Mouse (Mus musculus) heart, embryonic 14.5 days (tissue): ENCODE measurements around the gene Ttc9b. TPM values are rescaled to one million over a fixed set of nuclear protein-coding genes. Genes with fewer than 3 reads are reported as not detected.

Source experiments
- ATAC-seq: fragments of 200-750 bp; cut with Nextera tagmentation; 2 replicates; pipeline ENCODE4 v1.8.0; 2017; ENCODE audit warnings: low read depth, moderate TSS enrichment; ENCODE audit not compliant: insufficient number of reproducible peaks, insufficient read depth, low FRiP score
- H3K27ac ChIP-seq, 2 experiments: fragments of 200-500 bp in 1 of 2; fragments of 300-500 bp in 1 of 2; sonication (generic) in 1 of 2; replicated peaks in 1 of 2; 2 replicates each; pipeline ENCODE4 v1.5.1; 2012 to 2014; ENCODE audit warnings: low read depth in 2 of 2, low read length in 2 of 2, control low read depth in 1 of 2, mild to moderate bottlenecking in 1 of 2, mixed read lengths in 1 of 2; ENCODE audit not compliant: control insufficient read depth in 1 of 2, insufficient read depth in 1 of 2
- H3K27me3 ChIP-seq: fragments of 300-500 bp; sonication (generic); 2 replicates; pipeline ENCODE4 v1.6.1; 2014; ENCODE audit warnings: mild to moderate bottlenecking, low read length, control low read depth; ENCODE audit not compliant: control insufficient read depth, insufficient read depth
- H3K36me3 ChIP-seq: fragments of 300-500 bp; sonication (generic); 2 replicates; pipeline ENCODE4 v1.6.1; 2014; ENCODE audit warnings: mild to moderate bottlenecking, control low read depth, low read length, mixed read lengths; ENCODE audit not compliant: control insufficient read depth, insufficient read depth
- H3K4me1 ChIP-seq, 2 experiments: fragments of 200-500 bp in 1 of 2; fragments of 300-500 bp in 1 of 2; sonication (generic) in 1 of 2; 2 replicates each; pipeline ENCODE4 v1.6.1; 2012 to 2014; ENCODE audit warnings: low read length in 2 of 2, control low read depth in 1 of 2, mixed read lengths in 1 of 2; ENCODE audit not compliant: control insufficient read depth in 2 of 2, insufficient read depth in 2 of 2
- H3K4me2 ChIP-seq: fragments of 300-500 bp; sonication (generic); 2 replicates; pipeline ENCODE4 v1.6.1; 2014; ENCODE audit warnings: mild to moderate bottlenecking, low read length
- H3K4me3 ChIP-seq, 2 experiments: fragments of 200-500 bp in 1 of 2; fragments of 300-500 bp in 1 of 2; sonication (generic) in 1 of 2; 2 replicates each; pipeline ENCODE4 v1.5.1; 2012 to 2014; ENCODE audit warnings: low read length in 2 of 2, mild to moderate bottlenecking in 2 of 2, control low read depth in 1 of 2, low read depth in 1 of 2, moderate library complexity in 1 of 2; ENCODE audit not compliant: control insufficient read depth in 1 of 2, insufficient read depth in 1 of 2
- H3K9ac ChIP-seq: fragments of 300-500 bp; sonication (generic); 2 replicates; pipeline ENCODE4 v1.6.1; 2014; ENCODE audit warnings: mild to moderate bottlenecking, low read length
- H3K9me3 ChIP-seq: fragments of 300-500 bp; sonication (generic); 2 replicates; pipeline ENCODE4 v1.6.1; 2016; ENCODE audit warnings: low read length, control low read depth; ENCODE audit not compliant: control insufficient read depth
- WGBS: fragments of 180-500 bp; shearing (Covaris S2); extraction: QIAGEN DNeasy Blood & Tissue Kit; methylation state at CpG from one replicate; pipeline ENCODE4 v1.1.7; 2014; 5-methylcytosine and 5-hydroxymethylcytosine counted together
- polyA plus RNA-seq: library from polyadenylated mRNA; unstranded; fragments of >200 nt; fragmentation: Nextera tagmentation; extraction: Ambion mirVana; gene quantifications from 2 replicates; pipeline ENCODE4 v1.2.1, GENCODE M21; 2014

The Ttc9b gene
- polyA plus RNA-seq, 1 experiment from 2014 or later, result 0.32 TPM

DNA sequence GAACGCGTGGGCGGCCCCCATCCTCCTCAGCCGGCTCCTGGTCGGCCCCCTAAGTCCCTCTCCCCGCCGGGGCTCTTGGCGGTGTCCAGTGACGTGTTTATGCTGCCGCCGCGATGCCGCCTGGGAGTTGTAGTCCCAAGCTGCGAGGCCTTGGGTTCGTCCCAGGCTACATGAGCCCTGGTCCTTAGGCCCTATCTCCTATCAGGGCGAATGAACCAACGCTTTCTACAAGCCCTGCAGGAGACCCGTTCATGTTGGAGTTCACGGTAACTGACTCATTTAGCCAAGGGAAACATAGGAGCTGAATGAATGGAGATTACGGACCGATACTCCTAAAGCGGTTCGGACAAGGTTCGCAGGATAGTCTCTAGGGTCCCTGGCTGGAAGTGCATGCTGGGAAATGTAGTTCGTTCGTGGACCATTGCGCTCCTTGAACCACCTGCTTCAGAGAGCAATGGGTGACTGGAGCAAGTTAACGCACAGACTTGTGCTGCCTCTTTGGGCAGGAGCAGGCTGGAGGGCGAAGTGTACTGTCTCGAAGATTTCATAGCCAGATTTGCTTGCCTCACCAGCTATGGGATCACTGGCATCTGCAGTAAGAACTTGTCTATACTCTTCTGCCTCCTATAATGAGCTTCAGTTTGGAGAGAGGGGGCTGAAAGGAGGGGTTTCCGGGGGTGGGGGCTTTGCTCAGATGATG lies 21.0 kb downstream of the Ttc9b start, which contains the start of gene Map3k10:
TSS of gene Map3k10 (minus strand) at position 77 of the 700 bp plus-strand sequence.
- 0% methylated on average over 29 of the region's 31 CpGs for WGBS

DNA sequence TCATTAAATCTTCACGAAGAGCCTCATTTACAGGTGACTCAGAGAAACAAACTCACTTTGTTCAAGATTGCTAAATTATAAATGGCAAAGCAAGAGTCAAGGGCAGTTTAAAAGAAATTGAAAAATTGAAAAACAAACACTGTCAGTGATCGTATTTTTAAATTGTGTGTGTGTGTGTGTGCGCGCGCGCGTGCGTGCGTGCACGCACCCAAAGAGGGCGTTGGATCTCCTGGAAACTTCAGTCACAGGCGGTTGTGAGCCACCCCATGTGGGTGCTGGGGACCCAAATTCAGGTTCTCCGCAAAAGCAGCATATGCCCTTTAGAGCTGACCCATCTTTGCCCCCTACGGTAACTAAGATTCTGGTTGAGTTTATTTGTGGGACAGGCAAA lies 21.5 kb downstream of the Ttc9b start:
- H3K4me2 ChIP-seq, result peak overlapping the region; percentile 100
- H3K9me3 ChIP-seq, result no peaks in the 10 kb centered on the region
- no peak for ATAC-seq
- H3K4me3 ChIP-seq, result peak overlapping the region in 1 of 2 experiments; percentile 86; a peak in 1 of 4 replicates
- H3K27ac ChIP-seq, result no peak overlapping the region
- H3K4me1 ChIP-seq, result peaks cover 11 to 14% of the 10 kb centered on the region in 2 experiments; a peak in 3 of 4 replicates
- H3K9ac ChIP-seq, result no peak overlapping the region
- peaks cover 7% of the 10 kb centered on the region; the same call in 1 of the 2 replicates for H3K36me3 ChIP-seq
- no peaks in the 10 kb centered on the region for H3K27me3 ChIP-seq
- WGBS, result 29% methylated on average over 14 of the region's 14 CpGs

More for the DNA sequence above, 21.0 kb downstream of the Ttc9b start, which contains the start of gene Map3k10:
- H3K9me3 ChIP-seq, result no peaks in the 10 kb centered on the region
- peak; percentile 97 for ATAC-seq
- H3K27ac ChIP-seq, result peak within 1 kb of the TSS; percentile 87 to 94
- peaks cover 11 to 14% of the 10 kb centered on the region in 2 experiments; a peak in 3 of 4 replicates for H3K4me1 ChIP-seq
- peak within 1 kb of the TSS; percentile 82 to 86 for H3K4me3 ChIP-seq
- peak within 1 kb of the TSS; percentile 100 for H3K4me2 ChIP-seq
- peak within 1 kb of the TSS; percentile 87 for H3K9ac ChIP-seq
- peaks cover 11% of the 10 kb centered on the region; the same call in 1 of the 2 replicates for H3K36me3 ChIP-seq
- H3K27me3 ChIP-seq, result no peaks in the 10 kb centered on the region

- Histone ChIP-seq H3K4me3 (no peak overlapping the region), H3K36me3 (no peaks in the 10 kb centered on the region), H3K27me3 (peaks cover 10% of the 10 kb centered on the region; the same call in 1 of the 2 replicates), H3K9me3 (no peaks in the 10 kb centered on the region), H3K9ac (no peak overlapping the region), H3K4me1 (peaks cover 2 to 6% of the 10 kb centered on the region in 2 experiments), H3K4me2 (no peak overlapping the region), H3K27ac (no peak overlapping the region)
- no peak for ATAC-seq
- 6% methylated on average over 2 of the region's 2 CpGs for WGBS
Measured at GRCm38 (mm10) chr7:27683218-27683617, 29.5 kb downstream of the Ttc9b start.

DNA sequence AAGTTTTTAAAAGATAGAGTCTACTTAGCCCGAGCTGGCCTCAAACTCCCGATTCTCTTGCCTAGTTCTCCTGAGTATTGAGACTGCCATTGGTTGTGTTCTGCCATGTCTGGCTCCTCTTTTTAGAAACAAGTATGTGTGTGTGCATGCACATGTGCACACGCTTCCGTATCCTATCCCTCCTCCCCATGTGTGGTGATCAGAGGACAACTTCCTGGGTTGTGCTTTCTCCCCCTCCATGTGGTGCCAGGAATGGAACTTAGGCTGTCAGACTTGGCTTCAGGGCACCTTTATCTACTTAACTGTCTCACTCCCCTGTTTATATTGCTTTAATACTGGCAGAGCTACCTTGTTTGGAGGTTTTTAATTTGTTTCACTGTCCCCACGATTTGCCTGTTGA lies 31.5 kb downstream of the Ttc9b start:
- no peak for ATAC-seq
- Histone ChIP-seq H3K36me3 (no peaks in the 10 kb centered on the region), H3K27ac (no peak overlapping the region), H3K4me1 (peaks cover 5 to 15% of the 10 kb centered on the region in 2 experiments), H3K9ac (no peak overlapping the region), H3K9me3 (no peaks in the 10 kb centered on the region), H3K4me2 (peak overlapping the region; percentile 42), H3K27me3 (peaks cover 10% of the 10 kb centered on the region; the same call in 1 of the 2 replicates), H3K4me3 (no peak overlapping the region)
- WGBS, result 23% methylated on average over 5 of the region's 5 CpGs

- no peak for ATAC-seq
Measured at GRCm38 (mm10) chr7:27685681-27686080, 32.0 kb downstream of the Ttc9b start.

DNA sequence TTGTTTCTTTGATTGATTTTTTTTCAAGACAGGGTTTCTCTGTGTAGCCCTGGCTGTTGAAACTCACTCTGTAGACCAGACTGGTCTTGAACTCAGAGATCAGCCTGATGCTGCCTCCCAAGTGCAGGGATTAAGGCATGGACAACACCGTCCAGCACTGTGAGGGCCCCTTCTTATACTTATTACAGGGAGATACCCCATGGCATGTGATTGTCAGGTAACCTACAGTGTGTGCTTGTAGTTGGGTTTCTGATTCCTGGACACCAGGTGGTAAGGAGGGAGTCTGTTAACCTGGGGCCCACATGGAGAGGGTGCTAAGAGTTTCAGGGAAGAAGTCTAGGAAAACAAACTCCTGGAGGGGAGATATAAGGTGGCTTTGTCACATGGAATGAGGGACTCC lies 33.3 kb downstream of the Ttc9b start:
- H3K27ac ChIP-seq, result no peak overlapping the region
- H3K4me2 ChIP-seq, result no peak overlapping the region
- H3K9me3 ChIP-seq, result no peaks in the 10 kb centered on the region
- no peaks in the 10 kb centered on the region for H3K36me3 ChIP-seq
- H3K4me1 ChIP-seq, result peaks cover 5 to 15% of the 10 kb centered on the region in 2 experiments
- WGBS, result 79% methylated on average over 1 of the region's 1 CpGs
- peaks cover 10% of the 10 kb centered on the region; the same call in 1 of the 2 replicates for H3K27me3 ChIP-seq
- no peak for ATAC-seq
- no peak overlapping the region for H3K9ac ChIP-seq
- no peak overlapping the region for H3K4me3 ChIP-seq

More at GRCm38 (mm10) chr7:27685681-27686080, 32.0 kb downstream of the Ttc9b start:
- H3K9ac ChIP-seq, result no peak overlapping the region
- no peaks in the 10 kb centered on the region for H3K9me3 ChIP-seq
- WGBS, result 0% methylated on average over 6 of the region's 6 CpGs
- H3K27ac ChIP-seq, result no peak overlapping the region
- H3K27me3 ChIP-seq, result peaks cover 10% of the 10 kb centered on the region; the same call in 1 of the 2 replicates
- H3K4me3 ChIP-seq, result no peak overlapping the region
- peak overlapping the region; percentile 42 for H3K4me2 ChIP-seq
- H3K4me1 ChIP-seq, result peaks cover 5 to 15% of the 10 kb centered on the region in 2 experiments
- H3K36me3 ChIP-seq, result no peaks in the 10 kb centered on the region

DNA sequence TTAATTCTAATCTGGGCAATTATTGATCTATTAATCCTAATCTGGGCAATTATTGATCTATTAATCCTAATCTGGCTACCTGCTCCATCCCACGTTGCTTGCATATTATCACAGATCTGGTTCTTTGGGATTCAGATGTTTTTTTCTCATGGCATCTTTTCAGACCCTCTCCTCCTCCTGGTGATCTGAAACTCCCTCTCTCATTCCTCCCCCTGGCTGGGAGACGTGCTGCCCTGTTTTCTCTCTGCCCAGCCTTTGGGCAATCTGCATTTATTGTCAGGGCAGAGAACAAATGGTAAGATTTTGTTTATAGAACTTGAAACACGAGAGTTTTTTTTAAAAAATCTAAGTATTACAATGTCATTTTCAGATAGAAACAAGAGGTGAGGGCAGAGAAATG lies 34.1 kb downstream of the Ttc9b start:
- no peak overlapping the region for H3K4me3 ChIP-seq
- H3K9me3 ChIP-seq, result no peaks in the 10 kb centered on the region
- peaks cover 5 to 15% of the 10 kb centered on the region in 2 experiments for H3K4me1 ChIP-seq
- no peak overlapping the region for H3K27ac ChIP-seq
- WGBS, result 78% methylated on average over 3 of the region's 3 CpGs
- H3K27me3 ChIP-seq, result peaks cover 10% of the 10 kb centered on the region; the same call in 1 of the 2 replicates
- no peak for ATAC-seq
- 0 out of 2 replicates have a peak overlapping the region, but pooled peaks have one; percentile 88 for H3K4me2 ChIP-seq
- H3K36me3 ChIP-seq, result no peaks in the 10 kb centered on the region
- H3K9ac ChIP-seq, result peak overlapping the region; percentile 85; the same call in 1 of the 2 replicates
